Mouse (Mus musculus): ENCODE results near the gene Mical2.

Mical2 gene

DNA sequence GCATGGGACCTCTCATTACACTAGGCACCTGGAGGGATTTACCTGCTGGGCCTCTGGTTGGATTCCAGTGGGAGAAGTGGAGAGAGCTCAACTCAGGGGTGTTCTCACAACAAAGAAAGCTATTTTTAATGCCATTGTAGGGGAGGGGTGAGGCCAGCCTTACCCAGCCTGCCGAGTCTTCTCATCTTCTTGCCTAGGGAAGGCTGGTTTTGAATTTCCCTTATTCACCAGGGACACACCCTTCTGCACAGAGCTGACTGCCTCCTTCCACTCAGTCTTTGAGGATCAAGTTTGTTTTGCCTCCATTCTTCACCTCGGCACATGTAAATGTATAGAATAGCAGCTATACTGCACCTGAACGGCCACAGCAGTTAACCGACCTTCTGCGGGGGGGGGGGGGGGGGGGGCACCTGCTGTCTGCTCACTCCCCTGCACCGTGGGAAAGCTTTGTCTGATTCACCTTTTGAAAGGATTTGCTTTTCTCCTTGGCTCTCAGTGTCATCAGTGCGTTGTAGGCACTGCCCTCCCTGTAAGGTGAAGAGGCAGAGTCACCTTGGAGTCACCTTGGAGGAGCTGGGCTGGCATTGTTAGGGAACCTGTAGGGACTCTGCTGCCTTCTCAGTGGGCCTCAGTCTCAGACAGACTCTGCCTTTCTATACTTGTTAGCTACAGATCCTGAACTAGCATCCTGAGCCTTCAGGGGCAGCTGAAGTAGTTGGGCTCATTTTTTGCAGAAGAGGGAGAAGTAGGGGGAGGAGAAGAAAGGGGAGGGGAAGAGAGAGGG lies 191.3 kb downstream of the Mical2 start:
- DNase-seq, result no peak

DNA sequence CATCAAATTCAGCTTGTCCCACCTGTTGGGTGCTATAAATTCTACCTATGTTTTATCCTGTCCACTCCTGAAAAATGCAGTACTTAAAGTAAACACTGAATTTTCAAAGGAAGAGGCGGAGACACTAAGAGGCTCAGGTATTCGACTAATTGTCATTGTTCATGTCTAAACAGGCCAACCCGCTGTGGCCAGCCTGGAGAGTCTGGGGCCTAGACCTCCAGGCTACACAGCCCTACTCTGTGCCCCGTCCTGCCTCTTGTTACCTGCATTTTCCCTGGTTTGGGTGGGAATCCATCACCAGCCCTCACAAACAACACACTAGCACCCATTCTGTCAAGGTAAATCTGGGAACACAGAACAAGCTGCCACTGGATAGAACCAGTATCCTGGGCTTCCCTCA lies 191.9 kb downstream of the Mical2 start:
- DNase-seq, result no peak

DNA sequence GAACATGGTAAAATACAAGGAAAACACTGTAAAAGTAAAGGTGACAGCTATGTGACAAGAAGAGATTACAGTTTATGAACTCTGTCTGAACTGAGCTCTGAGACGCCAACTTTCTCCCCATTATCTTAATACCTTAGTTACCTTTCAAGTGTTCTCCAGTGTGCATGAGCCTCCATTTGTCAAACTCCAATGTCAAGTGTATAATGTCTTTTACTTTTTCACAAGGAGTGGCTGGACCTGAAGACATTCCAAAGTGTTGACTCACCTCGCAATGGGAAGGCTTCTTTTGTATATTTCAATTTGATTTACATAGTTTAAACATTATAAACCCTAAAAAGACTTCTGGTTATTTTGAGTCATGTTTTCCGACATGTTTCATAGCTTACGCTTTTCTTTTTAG lies 197.8 kb downstream of the Mical2 start:
- no peak for DNase-seq

DNA sequence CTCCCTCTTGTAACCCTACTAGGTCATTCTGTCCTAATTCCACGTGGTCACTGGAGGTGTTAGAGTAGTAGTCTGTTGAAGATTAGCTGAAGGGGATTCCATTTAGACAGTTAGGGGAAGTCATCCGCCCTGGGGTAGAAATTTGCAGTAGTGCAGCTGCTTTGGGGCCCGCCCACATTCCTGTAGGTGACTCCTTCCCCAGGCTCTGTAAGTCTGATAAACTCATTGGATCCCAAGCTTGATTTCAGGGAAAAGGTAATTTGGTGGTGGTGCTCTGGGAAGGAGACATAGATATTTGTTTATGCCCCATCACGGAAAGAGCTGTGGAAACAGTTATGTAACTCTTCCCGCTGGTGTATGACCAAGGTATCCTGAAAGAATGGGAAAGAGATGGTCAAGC lies 201.2 kb downstream of the Mical2 start:
- no peak for DNase-seq

DNA sequence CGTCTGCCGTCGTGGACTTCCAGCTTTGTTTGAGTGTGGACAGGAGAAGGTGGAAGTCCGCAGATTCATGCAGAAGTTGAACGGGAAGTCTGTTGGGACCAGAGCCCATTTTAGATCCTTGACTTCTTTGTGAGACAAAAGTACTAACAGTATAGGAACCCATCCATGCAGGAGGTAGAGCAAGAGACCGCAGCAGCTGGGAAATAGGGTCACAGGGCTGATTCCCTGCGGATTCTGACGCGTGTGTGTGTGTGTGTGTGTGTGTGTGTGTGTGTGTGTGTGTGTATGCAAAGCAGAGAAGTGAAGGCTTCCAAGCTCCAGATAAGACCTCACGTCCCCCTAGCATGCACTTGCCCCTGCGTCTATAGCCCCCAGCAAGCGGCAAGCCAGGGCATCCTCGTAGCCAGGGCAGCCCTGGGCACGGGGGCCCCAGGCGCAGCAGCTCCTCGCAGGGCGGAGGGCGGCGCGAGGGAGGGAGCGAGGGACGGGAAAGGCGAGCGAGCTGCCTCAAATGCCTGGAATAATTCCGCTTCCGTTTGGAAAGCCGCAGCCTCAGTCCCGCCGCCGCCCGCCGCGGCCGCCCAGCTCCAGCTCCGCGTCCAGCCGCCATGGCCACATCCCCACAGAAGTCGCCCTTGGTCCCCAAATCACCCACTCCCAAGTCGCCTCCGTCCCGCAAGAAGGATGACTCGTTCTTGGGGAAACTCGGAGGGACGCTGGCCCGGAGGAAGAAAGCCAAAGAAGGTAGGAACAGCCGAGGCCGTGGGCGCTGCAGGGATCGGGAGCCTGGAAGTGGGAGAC lies 201.9 kb downstream of the Mical2 start, which contains the start of gene Parva:
Gene Parva, plus strand, starts transcription at position 149 of the 801 bp plus-strand sequence.
- DNase-seq, result no peak

DNA sequence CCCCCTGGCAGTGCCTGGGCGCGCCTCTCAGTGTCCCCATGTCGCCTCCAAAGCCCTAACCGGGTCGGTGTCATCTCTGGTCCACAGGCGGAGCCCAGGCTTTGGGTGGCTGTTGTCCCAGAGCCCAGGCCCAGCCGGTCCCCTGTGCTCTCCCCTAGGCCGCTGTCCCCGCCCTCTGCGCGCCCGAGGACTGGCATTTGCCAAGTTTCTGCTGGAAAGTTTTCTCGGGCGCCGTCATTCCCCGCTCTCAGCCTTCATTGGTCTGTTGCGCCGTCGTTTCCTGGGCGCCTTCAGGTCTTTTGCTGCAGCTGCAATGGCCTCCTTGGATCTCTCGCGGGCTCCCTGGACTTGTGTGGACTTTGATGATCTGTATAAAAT lies 202.5 kb downstream of the Mical2 start:
- DNase-seq, result peak; percentile 18

DNA sequence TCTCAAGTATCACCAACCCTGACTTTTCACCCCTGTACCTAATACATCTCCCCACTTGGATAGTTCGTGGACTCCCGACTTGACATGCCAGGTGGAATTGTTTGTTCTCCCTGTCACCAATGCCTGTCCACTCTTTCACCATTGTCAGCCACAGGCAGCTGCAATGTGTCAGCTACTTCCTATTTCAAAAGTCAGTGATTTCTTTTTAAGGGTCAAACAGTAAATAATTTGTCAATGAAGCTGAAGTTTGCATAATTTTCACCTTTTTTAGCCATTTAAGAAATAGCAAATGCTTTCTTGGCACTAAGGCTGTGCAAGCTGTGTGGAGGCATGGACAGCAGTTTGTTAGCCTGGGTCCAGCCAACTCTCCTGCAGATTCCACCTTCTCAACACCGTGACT lies 214.2 kb downstream of the Mical2 start:
- DNase-seq, result no peak

DNA sequence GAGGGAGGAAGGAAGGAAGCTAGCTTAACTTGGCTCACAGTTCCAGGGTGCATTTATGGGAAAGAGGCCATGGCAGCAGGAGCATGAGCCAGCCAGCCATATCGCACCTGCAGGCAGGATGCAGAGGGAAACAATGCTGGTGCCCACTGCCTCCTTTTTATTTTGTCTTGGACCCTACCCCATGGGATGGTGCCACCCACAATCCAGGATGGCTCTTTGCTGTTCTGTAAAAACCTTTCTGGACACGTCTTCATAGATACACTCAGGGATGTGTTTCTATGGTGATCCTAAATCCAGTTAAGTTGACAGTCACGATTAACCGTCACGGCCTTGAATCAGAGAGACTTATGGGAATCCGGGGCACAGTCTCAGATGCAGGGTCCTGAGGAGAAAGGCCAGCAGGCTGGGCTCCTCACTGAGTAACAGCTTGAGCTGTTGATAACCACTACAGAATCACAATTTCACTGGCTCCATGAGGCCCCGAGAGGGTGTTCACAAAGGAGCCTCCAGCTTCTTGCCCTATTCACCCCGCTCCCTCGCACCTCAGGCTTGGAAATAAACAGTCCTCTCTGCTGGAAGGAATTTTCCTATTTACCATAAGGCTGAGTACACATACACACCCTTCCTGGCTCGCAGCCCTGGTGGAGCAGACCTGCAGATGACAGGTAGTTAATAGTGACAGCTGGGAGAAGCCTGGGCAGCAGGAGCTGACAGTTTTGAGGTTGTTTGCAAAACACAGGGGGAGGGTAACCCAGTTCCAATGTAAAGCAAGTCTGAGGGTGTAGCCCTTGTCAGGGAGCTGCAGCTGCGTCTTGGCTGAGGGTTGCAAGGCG lies 218.7 kb downstream of the Mical2 start:
- no peak for DNase-seq

DNA sequence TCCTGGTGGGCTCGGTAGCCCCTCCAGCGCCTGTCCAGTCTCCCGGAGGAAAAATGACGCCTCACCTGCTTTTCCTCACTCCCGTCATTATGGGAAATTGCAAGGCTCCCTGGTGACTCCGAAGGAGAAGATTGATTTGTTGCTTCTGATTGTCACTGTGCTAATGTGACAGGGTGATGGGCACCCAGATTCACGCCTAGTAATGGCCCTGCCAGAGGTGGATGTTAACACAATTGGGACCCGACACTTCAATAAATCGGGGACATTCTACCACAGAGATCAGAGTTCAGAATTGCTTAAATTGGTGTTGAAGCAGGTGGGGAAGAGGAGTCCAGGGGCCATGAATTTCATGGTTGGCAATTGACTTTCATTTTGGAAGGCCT lies 219.3 kb downstream of the Mical2 start:
- DNase-seq, result no peak

DNA sequence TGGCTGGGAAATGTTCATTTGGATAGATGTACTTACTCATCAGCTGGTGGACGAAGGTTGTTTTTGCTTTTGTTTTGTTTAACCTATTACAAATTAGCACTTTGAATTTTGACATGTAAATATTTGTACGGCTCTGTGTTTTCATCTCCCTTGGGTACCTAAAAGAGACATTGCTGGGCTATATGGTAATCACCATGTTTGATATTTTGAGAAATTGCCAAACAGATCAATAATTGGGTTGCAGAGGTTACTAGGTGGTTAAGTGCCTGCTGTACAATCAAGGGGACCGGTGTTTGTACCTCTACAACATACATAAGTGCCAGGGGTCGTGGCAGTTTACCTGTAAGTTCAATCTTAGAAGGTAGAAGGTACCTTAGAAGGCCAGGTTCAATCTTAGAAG lies 220.8 kb downstream of the Mical2 start:
- DNase-seq, result no peak

DNA sequence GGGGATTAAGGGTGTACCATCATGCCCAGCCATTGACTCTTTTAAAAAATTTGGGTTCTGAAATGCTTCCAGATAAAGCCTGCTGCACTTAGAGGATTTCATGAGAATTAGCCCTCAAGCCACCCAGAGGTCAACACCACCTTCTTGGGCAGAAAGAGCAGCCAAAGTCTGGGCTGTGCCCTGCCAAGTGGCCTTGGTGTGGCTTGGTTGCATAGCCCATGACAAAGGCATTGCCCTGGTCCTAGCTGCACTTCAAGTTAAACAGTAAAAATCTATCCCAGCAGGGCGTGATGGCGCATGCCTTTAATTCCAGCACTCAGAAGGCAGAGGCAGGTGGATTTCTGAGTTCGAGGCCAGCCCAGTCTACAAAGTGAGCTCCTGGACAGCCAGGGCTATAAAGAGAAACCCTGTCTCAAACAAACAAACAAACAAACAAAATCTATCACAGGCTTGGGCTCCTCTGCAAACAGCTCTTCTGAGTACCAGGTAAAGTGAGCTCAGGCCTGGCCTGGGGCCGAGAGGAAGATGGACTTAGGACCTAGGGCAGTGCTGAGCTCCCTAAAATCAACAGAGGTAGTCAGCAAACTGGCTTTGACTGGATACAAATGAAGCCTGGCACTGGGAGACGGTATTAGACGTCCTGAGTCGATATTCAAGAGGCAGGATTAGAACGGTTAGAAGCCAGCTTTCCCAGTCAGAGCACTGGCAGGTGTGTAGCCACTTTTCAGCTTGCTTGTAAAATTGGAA lies 224.5 kb downstream of the Mical2 start:
- no peak for DNase-seq

DNA sequence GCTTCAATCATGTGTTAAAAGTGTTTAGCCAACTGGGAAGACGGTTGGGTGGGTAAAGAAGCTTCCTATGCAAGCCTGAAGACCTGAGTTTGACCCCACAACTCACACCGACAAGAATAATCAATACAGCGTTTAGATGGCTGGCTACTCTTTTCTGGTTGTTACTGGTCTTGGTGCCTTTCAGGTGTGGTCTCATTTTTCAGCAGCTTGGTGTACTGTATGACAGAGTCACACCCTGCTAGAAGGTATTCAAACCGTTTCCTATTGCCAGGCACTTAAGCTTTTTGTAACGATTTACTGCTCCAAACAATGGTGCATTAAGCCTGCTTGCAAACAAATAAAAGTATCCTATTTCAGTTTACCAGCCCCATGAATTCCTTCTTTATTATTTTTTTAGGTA lies 226.8 kb downstream of the Mical2 start:
- DNase-seq, result no peak

DNA sequence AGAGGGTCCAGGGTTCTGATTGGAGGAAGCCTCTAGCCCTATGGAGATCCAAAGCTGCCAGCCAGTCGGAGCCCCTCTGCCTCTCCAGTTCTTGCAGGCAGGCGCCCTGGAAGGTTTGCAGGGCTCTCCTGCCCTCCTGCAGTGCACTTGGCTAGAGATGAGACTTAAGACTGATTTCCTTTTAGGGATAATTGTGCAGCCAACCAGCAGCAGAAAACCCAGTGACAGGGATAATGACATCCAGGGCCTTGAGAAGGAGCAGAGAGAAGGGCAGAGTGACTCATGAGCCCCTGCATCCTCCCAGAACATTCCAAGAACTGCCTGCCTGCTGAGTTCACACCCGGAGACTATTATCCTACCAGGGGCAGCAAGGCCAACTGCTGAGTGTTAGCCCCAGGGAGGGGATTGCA lies 228.2 kb downstream of the Mical2 start:
- no peak for DNase-seq

DNA sequence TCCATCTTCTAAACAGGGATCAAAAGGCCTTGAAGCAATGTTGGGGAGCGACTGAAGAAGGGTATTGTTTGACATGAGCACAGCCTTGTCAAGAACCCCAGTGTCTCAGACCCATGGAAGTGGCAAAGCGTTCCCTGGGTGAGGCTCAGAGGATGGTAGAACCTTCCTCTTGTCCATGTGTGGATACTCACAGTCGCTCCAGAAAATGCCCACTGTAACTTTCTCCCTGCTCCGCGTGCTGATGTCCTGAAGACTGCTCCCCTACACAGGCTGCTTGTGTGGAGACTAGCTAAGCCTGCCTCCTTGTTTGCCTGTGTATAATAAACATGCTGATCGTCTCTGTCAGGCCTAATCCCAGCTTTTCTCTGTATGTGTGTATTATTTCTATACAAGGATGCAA lies 228.7 kb downstream of the Mical2 start:
- no peak for DNase-seq

DNA sequence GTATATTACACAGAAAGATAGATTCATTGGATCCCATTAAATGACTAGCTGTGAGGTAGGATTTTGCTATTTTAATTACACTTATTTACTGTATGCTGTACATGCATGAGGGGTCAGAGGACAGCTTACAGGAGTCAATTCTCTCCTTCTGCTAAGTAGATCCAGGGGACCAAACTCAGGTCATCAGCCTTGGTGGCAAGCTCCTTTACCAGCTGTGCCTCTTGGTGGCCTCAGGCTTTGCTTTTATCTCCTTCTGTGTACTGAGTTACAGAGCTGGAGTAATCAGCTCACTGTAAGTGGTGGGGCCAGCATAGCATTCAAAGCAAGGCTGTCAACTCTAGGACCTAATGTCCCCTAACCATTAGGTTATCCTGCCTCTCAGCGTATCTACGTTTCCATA lies 229.3 kb downstream of the Mical2 start:
- DNase-seq, result no peak

DNA sequence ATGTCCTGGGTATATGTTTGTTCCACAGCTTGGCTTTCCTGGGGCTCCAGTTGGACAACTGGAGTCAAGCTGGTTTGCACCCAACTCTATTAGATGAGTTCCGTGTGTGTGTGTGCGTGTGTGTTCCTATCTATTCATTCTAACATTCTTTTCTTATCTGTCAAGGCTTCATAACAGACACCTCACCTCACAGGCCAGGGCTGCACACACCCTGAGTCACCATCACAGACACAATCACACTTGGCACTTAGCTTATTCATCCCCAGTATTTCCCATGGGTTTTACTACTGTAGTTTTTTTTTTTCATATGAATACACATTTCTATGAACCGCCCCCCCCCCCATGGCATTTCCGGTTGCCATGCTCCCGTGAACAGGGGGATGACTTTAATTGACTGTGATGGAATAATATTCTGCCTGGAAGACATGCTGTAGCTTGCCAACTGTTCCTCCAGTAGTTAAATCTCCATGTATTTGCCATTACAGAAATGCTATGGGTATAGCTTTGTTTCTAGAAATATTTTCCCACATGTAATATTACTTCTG lies 230.0 kb downstream of the Mical2 start:
- DNase-seq, result no peak

DNA sequence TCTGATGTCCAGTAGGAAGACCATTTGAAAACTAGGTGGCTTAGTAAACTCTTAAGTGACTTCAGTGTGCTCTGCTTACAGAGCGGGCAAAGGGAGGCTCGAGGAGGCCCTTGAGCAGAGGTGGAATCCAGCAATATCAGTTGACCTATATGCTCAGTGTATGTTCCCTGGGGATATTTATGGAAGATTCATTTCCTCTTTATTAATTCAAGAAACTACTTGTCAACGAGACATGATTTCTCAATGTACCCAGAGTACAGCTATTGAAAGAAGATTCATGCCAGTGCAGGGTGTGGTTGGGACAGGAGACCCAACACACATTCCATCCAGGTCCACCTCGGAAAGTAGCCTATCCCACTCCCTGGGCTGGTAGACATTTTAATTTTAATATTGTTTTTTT lies 231.7 kb downstream of the Mical2 start:
- DNase-seq, result no peak

DNA sequence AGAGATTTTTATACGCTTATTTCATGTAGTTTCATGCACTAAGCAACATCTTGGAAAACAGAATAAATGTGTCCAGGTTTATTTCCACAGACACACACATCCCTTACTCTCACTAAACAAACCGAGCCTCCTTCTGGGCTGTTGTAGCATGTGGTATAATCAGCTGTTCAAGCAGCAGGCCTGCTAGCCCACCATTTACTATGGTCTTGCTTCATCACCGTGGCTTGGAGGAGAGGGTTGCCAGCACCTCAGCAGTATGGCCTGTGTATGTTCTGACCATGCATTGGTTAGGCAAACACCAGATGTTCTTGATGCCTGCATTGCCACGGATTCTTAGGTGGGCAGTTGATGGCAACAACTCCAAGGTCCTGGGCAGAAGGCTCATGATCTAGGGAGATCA lies 232.3 kb downstream of the Mical2 start:
- no peak for DNase-seq

DNA sequence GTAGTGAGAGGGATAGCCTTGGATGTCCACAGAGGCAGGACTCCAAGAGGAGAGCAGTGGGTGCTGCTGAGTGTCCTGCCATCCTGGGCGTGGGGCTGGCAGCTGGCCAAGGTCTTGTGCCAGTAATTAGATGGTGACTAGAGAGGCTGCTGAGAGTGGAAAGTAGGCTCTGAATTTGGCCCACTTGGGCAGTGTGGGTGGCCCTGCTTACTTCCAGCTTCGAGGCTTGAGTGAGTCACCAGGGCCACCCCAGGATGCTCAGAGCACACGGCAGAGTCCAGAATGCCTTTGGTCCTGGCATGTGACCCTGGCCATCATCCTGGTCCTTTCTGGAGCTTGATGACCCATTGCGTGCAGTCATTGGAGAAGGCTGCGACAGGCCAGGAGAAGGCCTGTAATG lies 232.8 kb downstream of the Mical2 start:
- DNase-seq, result no peak

Measured in layer of hippocampus, adult 9-11 months (tissue).